Mouse (Mus musculus): Measurements from ENCODE around the gene Eps8l1.
"Not testable (repeated sequence)": the region's sequence is repeated elsewhere in the genome, so short reads cannot be mapped to it uniquely, and the experiment has no call there.

The Eps8l1 gene

GRCm38 (mm10) chr7:4508739-4509116 lies 48.3 kb downstream of the Eps8l1 start:
- no peak for DNase-seq (ENCODE audit: low spot score)

DNA sequence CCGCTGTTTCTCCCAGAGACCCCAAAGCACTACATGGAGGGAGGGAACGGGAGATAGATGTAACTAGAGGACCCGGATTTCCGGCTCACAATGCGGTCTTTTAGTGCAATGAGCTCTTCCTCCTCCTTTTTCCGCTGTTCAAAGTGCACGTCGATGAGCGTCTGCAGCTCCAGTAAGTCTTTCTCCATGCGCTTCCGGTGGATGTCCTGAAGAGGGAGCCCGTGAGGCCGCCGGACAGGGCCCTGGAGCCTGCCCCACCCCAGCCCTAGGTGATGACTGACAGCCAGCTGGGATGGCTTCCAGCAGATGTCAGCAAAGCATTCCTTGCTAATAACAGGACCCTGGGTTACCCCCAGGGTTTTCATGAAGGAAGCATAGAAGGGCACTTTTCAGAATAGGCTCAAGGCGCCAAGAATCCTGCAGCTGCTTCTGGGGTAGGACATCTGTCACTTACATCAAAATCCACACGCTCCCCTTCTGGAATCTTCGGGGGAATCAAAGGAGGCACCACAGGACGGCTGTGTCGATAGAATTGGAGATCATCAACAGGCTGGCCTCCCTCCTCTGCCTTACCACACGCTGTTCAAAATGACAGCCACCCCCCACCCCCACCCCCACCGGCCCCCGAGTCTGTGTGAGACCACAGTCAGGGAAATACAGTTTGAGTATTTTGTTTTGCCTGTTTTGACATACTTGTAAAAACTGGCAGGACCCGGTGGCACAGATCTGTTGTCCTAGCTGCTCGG lies 49.6 kb downstream of the Eps8l1 start:
- no peak for DNase-seq (ENCODE audit: low spot score)

DNA sequence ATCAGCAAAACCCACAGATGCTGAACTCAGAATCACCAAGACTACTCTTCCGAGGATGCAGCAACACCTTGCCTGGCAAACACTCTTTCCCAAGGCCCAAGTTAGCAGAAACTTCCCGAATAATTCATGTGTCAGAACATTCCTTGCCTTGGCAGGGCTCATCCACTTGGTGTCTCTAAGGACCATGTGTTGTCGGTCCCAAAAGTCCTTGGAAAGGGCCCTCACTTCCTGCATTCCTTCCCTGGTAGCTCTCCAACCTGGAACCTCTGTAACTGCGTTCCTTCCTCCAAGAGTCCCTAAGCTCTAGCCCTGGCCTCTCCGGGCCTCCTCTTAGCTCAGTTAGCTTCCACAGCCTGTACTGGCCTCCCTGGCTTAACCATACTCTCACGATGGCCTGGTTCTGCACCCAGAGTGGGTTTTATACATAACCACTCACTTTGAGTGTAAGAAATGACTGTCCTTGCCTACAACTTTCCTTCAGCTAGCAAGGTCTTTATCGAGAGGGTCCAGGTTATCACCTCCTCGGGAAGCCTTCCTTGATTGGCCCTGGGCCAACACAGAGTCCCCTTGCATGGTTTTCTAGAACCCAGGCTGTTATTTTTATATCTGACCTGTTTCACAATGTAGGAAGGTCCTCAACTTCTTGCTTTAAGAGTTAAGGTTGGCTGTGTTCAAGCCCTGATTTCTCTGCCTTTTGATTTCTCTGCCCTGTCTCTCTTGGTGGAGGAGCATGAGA lies 51.2 kb downstream of the Eps8l1 start:
- DNase-seq (ENCODE audit: low spot score): no peak

DNA sequence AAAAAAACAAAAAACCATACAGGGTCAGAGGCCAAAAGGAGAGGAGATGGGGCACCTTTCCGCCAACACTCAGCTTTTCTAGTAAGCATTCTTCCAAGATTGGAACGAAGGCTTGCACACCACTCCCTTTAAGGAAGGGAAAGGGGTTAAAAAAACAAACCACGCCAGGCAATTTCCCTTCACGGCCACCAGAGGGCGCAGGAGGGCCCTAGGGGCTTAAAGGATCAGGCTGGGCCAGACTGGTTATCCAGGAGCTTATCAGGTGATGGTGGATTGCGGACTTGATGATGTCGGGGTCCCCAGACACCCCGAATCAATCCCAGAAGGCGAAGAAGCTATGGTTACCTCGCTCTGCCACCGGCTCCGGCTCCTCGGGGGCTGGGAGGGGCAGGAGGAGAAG lies 52.8 kb downstream of the Eps8l1 start:
- no peak for DNase-seq (ENCODE audit: low spot score)

DNA sequence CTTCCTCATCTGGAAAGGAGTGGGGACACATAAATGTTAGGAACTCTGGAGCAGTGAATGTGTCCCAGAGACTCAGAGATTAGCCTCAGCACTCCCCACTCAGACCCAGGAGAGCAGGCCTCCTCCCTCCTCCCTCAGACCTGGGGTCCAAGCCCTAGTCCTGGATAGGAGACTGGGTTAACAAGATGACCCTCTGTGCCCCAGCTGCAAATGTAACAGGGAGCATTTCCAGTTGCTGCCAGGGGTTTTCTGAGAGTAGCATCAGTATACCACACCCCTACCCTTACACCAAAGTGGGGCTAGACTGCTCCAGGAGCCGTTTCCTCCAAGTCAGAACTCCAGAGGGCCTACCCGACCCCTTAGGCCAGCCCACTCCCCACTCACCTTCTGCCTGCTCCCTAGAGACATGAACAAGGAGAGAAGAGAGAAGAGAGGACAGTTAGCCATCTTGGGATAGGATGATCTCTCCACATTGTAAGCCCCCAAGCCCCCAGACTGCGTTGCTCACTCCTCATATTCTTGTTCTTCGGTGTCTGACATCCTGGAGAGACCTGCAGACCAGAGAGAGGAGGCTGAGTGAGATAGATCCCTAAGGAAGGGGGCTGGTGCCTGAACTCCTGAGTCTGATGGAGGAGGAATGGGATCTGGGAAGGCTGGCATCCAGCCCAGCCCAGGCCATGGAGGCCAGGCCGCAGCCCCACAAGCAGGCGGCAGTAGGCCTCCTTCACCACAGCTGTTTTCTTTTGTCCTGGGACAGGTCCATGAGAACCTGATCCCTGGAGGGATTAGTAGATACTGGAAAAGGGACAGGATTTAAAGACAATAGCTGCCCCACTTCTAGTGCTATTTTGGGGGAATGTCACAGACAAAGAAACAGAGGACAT lies 53.6 kb downstream of the Eps8l1 start:
- peak; percentile 46 for DNase-seq (ENCODE audit: low spot score)

DNA sequence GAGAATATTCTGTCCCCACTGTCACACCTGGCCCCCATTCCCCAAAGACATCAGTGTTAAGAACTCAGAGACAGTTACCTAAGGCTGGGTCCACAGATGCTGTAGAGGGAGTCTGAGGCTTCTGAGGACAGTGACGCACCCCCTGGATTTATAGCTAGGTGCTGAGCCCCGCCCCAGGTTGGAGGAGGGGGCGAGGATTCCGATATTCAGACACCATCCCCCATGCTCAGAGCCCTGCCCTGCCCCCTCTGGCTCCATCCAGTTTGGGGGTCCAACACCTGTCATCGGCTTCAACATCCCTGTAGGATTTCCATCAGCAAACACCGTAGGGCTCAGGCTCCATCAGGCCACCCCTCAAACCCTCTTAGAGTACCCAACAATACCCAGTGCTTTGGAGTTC lies 55.4 kb downstream of the Eps8l1 start:
- no peak for DNase-seq (ENCODE audit: low spot score)

GRCm38 (mm10) chr7:4516332-4517050 lies 56.0 kb downstream of the Eps8l1 start, which contains the start of gene Tnnt1:
Tnnt1 (minus strand) TSS chr7:4516382.
- DNase-seq (ENCODE audit: low spot score): peak; percentile 57

DNA sequence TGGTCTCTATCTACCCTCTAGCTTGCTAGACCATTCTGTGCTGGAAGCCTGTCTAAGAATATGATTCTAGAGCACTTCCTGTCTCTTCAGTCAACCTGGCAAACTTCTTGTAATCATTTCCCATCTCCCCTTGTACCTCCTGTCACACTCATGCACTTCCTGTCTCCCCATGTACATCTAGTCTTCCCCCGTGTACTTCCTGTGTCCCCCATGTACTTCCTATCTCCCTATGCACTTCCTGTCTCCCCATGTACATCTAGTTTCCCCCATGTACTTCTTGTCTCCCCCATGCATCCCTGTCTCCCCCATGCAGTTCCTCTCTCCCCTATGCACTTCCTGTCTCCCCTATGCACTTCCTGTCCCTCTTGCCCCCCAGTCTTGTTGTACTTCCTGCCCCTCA lies 58.0 kb downstream of the Eps8l1 start:
- no peak for DNase-seq (ENCODE audit: low spot score)

DNA sequence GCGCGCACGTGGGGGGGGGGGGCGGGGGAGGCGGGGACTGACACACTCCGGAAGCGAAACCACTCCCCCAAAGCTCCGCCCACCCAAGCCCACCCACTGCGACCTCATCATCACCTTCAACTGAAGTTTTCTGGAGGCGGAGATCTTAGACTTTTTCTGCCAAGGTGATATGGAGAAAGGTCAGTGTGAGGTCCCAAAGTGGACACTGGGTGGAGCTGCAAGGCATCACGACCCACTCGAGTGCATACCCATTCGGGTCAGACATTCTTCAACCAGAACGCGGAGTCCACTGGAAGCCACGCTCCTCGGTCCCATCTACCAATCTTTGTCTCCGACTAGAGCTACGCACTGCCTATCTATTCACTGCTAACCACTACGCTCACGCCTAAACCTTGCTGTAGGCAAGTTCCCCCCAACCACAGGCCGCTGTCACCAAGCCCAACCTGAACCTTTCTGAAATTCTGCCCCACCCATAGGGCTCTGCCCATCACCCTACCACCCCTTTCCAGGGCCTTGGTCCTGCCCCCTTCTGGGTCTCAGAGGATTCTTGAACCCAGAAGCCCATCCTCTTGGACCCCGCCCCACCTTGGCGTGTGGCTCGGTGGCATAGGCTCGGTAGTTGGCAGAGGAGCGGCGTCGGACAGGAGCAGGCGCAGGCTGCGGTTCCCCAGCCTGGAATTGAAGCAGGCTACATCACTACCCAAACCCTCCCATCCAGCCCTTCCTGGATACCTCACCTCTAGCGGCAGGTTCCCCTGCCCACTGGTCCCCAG lies 60.9 kb downstream of the Eps8l1 start:
- DNase-seq (ENCODE audit: low spot score): no peak

DNA sequence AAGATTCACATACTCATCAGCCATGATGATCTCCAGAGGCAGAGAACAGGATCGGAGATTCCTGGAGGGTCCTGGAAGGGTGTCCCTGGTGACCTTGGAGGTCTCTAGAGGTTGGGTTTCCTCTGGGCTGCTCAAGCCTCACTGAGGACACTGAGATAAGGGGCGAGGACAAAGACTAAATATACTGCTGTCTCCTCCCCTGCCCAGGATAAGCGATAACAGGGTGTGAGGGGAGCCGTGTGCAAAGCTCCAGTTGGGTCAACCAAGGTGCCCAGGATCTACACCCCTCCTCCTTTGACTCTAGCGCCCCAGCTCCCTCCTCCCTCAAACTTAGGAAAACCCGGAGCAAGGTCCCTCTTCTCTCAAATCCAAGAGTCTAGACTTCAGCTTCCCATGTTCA lies 61.8 kb downstream of the Eps8l1 start:
- peak; percentile 54 for DNase-seq (ENCODE audit: low spot score)

- DNase-seq (ENCODE audit: low spot score): no peak
Observed at GRCm38 (mm10) chr7:4523205-4524130, 63.0 kb downstream of the Eps8l1 start.

DNA sequence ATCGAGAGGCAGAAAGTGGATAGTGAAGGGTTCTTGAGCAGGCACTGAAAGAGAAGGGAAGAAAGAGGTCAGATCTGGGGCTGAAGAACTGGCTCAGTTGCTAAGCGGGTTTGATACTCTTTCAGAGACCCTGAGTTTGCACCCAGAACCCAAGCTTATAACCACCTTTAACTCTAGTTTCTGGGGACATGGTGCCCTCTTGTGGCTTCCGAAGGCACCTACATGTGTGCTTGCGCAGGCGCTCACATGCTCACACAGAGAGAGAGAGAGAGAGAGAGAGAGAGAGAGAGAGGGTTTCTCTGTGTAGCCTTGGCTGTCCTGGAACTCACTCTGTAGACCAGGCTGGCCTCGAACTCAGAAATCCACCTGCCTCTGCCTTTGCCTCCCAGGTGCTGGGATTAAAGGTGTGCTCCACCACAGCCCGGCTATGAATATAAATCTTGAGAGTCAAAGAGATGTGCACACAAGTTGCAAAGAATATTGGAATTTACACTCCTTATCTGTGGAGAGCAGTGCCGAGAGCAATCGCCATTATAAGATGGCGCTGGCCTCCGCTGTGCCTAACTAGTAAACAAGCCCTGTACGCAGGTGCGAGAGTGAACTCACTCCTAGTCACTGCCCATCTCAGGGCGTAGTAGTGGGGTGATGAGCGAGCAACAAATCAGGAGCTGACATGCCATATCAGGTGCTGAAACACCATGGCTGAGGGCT lies 63.9 kb downstream of the Eps8l1 start, which contains the start of gene Tnni3:
Tnni3 (minus strand) TSS at position 18 of the 711 bp plus-strand sequence.
- not testable (repeated sequence) for DNase-seq (ENCODE audit: low spot score)

DNA sequence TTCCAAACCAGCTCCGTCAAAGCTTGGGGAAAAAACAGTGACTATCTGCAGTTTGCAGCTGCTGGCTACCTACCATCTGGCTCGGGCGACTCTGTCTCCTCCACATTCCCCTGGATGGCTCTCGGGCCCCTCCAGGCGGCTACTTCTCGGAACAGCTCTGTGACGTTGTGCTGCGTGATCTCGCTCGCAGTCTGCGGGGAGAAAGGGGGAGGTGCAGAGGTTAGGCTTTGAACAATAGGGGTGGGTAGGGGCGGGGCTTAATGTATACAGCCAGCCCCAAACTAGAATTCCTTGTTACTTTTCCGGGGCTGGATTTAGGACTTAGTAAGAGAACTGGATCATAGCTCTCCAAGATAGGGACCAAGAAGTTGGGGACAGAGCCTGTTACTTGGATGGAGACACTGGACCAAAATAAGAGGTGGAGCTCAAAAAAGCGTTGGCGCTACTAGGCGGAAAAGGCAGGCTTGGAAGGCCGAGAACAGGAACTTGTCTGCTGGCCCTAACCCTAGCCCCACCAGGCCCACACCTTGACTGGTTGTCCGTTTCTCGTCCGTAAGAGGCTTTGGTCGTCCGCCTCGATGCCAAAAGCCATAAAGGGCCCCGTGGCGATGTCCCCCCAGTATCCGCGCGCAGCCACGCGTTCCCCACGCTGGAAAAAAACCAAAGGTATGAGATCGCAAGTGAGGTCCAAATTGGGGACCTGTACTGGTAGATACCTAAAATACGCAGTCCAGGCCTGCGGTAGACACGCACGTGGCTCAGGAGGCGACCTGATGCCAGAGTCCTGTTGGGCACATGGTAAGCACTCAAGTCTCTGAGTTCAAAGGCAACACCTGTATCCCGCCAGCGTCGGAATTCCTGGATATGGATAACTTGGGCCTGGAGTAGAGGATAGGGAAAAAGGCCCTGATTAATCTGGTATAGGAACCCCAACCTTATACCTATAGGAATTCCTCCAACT lies 66.1 kb downstream of the Eps8l1 start:
- DNase-seq (ENCODE audit: low spot score): peak; percentile 73

DNA sequence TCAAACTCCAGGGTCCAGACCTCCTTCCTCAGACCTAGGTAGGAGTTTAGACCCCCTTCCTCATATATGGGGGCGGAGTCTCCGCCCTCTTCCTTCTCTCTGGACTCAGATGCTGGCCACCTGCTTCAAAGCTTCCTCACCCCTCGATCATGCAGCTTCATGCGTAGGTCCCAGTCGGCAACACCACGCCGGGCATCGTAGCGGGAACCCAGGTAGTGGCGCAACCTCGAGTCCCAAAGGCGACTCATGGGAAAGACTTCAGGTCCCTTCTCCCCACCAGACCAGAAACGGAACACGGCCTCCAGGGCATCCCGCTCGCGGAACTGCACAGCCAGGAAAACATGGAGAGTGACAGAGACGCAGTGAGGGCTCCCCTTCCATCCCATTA lies 66.8 kb downstream of the Eps8l1 start:
- DNase-seq (ENCODE audit: low spot score): no peak
